Mouse (Mus musculus): Measurements from ENCODE around the gene Ankrd52.

DNA sequence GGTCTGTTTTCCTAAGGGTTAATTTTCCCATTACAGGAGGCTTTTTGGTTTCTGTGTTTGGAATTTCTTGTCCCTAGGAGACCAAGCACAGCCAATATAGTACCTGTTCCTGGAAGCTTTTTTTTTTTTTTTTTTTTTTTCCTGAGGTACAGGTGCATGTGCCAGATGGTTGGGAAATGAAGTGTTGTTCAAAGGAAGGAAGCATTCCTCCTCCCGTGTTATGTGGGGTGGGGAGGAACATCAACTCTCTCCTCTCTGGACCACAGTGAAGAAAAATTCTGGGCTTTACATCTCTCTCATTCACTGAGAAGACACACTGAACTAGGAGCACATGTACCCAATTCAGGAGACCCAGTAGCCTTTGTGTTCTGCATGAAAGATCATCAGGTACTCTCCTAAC lies 36.2 kb downstream of the Ankrd52 start:
- TF ChIP-seq CTCF (conservative IDR thresholded peaks at IDR 0.05 in 1 of 2, IDR thresholded peaks at IDR 0.05 in 1 of 2; ENCODE audit: low read depth in 2 of 2, low read length in 2 of 2) (no peak), NRF1 (IDR thresholded peaks at IDR 0.05; ENCODE audit: low read depth, low read length) (no peak), BHLHE40 (IDR thresholded peaks at IDR 0.05; ENCODE audit: low read depth, low read length) (no peak), SIN3A (IDR thresholded peaks at IDR 0.05; ENCODE audit: low read length) (no peak), KAT2A (IDR thresholded peaks at IDR 0.05; ENCODE audit: insufficient replicate concordance, low read length) (no peak), MEF2A (IDR thresholded peaks at IDR 0.05; ENCODE audit: borderline replicate concordance, low read depth, low read length) (no peak), CHD2 (IDR thresholded peaks at IDR 0.05; ENCODE audit: low read length) (no peak), ELF1 (IDR thresholded peaks at IDR 0.05; ENCODE audit: low read depth, low read length) (no peak), POLR2A (IDR thresholded peaks at IDR 0.05; ENCODE audit: low read depth, low read length) (no peak), USF2 (conservative IDR thresholded peaks at IDR 0.05; ENCODE audit: low read depth, low read length) (no peak), EP300 (IDR thresholded peaks at IDR 0.05; ENCODE audit: low read length) (no peak), ETS1 (conservative IDR thresholded peaks at IDR 0.05; ENCODE audit: low read depth, low read length) (no peak)
